Mouse (Mus musculus) embryonic facial prominence, embryonic 15.5 days (tissue): Measurements from ENCODE around the gene Acsf3. TPM values are rescaled to one million over a fixed set of nuclear protein-coding genes. Genes with fewer than 3 reads are reported as not detected.

ENCODE experiments used
- ATAC-seq: fragments of 200-750 bp; cut with Nextera tagmentation; 2 replicates; pipeline ENCODE4 v1.8.0; 2017; ENCODE audit warnings: low read depth, moderate TSS enrichment; ENCODE audit not compliant: insufficient number of reproducible peaks, low FRiP score, low TSS enrichment
- H3K27ac ChIP-seq: fragments of 300-500 bp; sonication (generic); replicated peaks from 2 replicates; pipeline ENCODE4 v1.5.1; 2015; ENCODE audit warnings: mild to moderate bottlenecking, inconsistent platforms
- H3K27me3 ChIP-seq: fragments of 300-500 bp; sonication (generic); 2 replicates; pipeline ENCODE4 v1.6.1; 2015; ENCODE audit warnings: inconsistent platforms
- H3K36me3 ChIP-seq: fragments of 300-500 bp; sonication (generic); 2 replicates; pipeline ENCODE4 v1.6.1; 2015; ENCODE audit warnings: mild to moderate bottlenecking, inconsistent platforms
- H3K4me1 ChIP-seq: fragments of 300-500 bp; sonication (generic); 2 replicates; pipeline ENCODE4 v1.6.1; 2015; ENCODE audit warnings: inconsistent platforms
- H3K4me2 ChIP-seq: fragments of 300-500 bp; sonication (generic); replicated peaks from 2 replicates; pipeline ENCODE4 v1.6.1; 2015; ENCODE audit warnings: mild to moderate bottlenecking, inconsistent platforms
- H3K4me3 ChIP-seq: fragments of 300-500 bp; sonication (generic); replicated peaks from 2 replicates; pipeline ENCODE4 v1.5.1; 2015; ENCODE audit warnings: mild to moderate bottlenecking, inconsistent platforms
- H3K9ac ChIP-seq: fragments of 300-500 bp; sonication (generic); 2 replicates; pipeline ENCODE4 v1.6.1; 2015; ENCODE audit warnings: inconsistent platforms
- H3K9me3 ChIP-seq: fragments of 300-500 bp; sonication (generic); replicated peaks from 2 replicates; pipeline ENCODE4 v1.6.1; 2016; ENCODE audit warnings: inconsistent platforms
- WGBS: fragments of 180-500 bp; shearing (Covaris S2); methylation state at CpG from one replicate; pipeline ENCODE4 v1.1.7; 2015; 5-methylcytosine and 5-hydroxymethylcytosine counted together
- polyA plus RNA-seq: library from polyadenylated mRNA; unstranded; fragments of >200 nt; fragmentation: Nextera tagmentation; extraction: Ambion mirVana; gene quantifications from 2 replicates; pipeline ENCODE4 v1.2.1, GENCODE M21; 2015

Gene Acsf3
- polyA plus RNA-seq, 1 experiment from 2014 or later, result 17.2 TPM

DNA sequence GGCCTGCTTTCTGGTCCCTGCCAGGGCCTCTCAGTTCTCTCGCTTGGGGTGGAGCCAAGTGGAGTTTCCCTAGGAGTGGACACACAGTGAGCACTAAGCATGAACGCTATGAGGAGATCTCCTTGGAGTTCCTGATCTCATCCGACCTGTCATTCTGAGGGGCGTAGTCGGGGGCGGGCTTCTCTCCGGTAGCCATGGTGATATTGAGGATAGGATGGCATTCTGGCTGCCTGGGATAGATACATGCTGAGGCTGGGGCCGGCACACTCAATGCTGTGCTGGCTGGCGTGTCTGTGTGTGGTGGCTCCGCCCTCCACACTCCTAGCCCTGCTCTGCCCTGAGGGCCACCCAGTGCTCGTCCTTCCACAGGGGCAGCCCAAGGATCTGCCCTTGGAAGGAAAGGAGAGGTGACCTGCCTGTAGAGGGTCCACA lies 78.1 kb downstream of the Acsf3 start:
- Histone ChIP-seq H3K4me1 (peaks cover 23% of the 10 kb centered on the region), H3K36me3 (no peaks in the 10 kb centered on the region), H3K4me2 (no peak overlapping the region), H3K9ac (no peak overlapping the region), H3K4me3 (no peak overlapping the region), H3K27me3 (no peaks in the 10 kb centered on the region), H3K9me3 (no peaks in the 10 kb centered on the region), H3K27ac (no peak overlapping the region)
- 19% methylated on average over 11 of the region's 11 CpGs for WGBS
- 0 out of 2 replicates have a peak, but pooled peaks have one; percentile 32 for ATAC-seq

DNA sequence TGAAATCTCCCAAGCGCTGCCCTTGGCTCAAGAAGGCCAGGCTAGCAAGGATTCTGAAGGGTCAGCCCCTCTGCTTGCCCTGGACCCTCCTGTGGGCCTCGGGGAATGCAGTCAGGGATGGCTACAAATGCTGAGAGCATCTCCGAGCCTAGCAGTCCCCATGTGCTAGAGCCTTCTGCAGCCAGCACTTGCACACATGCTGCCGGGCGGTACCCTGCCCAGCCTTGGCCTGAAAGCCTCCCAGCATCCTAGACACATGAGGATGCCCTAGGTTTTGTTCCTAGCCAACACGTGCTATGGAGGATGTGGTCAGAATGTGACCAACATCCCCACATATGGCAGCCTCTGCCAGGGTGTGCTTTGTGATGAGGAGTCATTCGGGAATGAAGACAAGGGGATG lies 79.1 kb downstream of the Acsf3 start:
- Histone ChIP-seq H3K36me3 (no peaks in the 10 kb centered on the region), H3K4me3 (no peak overlapping the region), H3K27ac (no peak overlapping the region), H3K9me3 (no peaks in the 10 kb centered on the region), H3K4me2 (no peak overlapping the region), H3K4me1 (peaks cover 20% of the 10 kb centered on the region), H3K9ac (no peak overlapping the region), H3K27me3 (no peaks in the 10 kb centered on the region)
- 72% methylated on average over 7 of the region's 7 CpGs for WGBS
- ATAC-seq, result no peak

DNA sequence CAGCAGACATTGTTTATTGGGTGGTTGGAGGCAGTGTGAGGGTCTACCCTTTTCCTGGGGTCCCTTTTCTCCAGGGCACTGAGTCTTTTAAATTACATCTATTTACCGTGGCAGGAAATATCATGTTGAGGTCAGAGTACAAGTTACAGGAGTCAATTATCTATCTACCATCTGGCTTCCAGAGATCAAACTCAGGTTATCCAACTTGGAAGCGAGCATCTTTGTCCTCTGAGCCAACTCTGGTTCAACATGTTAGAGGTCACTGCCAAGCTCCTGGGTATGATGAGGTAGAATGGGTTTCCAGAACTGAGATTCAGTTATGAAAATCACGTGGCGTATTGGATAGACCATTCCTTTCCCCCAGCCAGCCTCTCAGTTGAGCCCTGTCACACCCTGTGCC lies 79.8 kb downstream of the Acsf3 start:
- no peaks in the 10 kb centered on the region for H3K9me3 ChIP-seq
- 70% methylated on average over 4 of the region's 4 CpGs for WGBS

DNA sequence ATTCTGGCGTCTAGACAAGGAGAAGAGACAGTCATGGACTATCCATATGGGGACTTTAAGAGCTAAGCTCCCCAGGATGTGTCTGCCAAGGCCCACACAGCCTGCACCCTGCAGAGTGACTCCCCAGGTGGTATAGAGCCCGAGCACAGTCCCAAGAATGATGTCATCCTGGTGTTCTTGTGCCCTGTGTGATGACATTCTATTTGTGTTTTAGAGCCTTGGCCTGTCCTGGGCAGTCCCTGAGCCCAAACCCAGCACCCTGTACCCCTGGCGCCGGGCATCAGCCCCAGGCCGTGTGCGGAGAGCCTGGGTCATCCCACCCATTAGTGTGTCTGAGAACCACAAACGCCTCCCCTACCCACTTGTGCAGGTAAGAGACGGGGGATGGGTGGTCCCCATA lies 81.0 kb downstream of the Acsf3 start:
- Histone ChIP-seq H3K9ac (no peak overlapping the region), H3K4me3 (no peak overlapping the region), H3K27ac (no peak overlapping the region), H3K4me2 (no peak overlapping the region), H3K9me3 (no peaks in the 10 kb centered on the region), H3K27me3 (no peaks in the 10 kb centered on the region), H3K4me1 (peaks cover 19% of the 10 kb centered on the region), H3K36me3 (no peaks in the 10 kb centered on the region)
- WGBS, result 76% methylated on average over 8 of the region's 8 CpGs
- no peak for ATAC-seq

More for the DNA sequence above, 79.8 kb downstream of the Acsf3 start:
- Histone ChIP-seq H3K27ac (no peak overlapping the region), H3K4me1 (peaks cover 20% of the 10 kb centered on the region), H3K27me3 (no peaks in the 10 kb centered on the region), H3K4me2 (no peak overlapping the region), H3K4me3 (no peak overlapping the region), H3K36me3 (no peaks in the 10 kb centered on the region), H3K9ac (no peak overlapping the region)
- no peak for ATAC-seq

DNA sequence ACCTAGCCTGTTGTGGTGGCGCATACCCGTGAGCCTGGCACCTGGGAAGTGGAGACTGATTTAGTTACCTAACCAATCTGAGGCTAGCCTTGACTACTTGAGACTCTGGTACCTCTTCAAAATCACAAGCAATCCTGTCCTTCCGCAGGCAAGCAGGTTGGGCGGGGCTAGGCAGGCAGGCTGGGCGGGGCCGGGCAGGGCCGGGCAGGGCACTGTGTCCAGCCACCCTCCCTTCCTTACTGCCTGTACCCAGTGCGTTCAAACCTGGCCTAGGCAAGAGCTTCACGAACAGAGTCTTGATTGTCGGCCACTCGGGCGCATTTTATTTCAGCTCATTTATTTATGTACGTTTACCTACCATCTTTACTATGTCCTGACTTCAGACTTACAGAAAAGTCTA lies 84.6 kb downstream of the Acsf3 start:
- H3K9me3 ChIP-seq, result no peaks in the 10 kb centered on the region
- no peak for ATAC-seq
- no peak overlapping the region for H3K9ac ChIP-seq
- H3K27ac ChIP-seq, result no peak overlapping the region
- WGBS, result 59% methylated on average over 13 of the region's 13 CpGs
- H3K4me3 ChIP-seq, result no peak overlapping the region
- H3K27me3 ChIP-seq, result no peaks in the 10 kb centered on the region
- no peaks in the 10 kb centered on the region for H3K36me3 ChIP-seq
- no peak overlapping the region for H3K4me2 ChIP-seq
- H3K4me1 ChIP-seq, result 0 out of 2 replicates have a peak, but pooled peaks cover 1% of the 10 kb centered on the region

GRCm38 (mm10) chr8:122864719-122865129 lies 89.4 kb downstream of the Acsf3 start:
- 54% methylated on average over 26 of the region's 26 CpGs for WGBS
- Histone ChIP-seq H3K4me1 (0 out of 2 replicates have a peak, but pooled peaks cover 8% of the 10 kb centered on the region), H3K36me3 (no peaks in the 10 kb centered on the region), H3K9me3 (peaks cover 13% of the 10 kb centered on the region; the same call in 1 of the 2 replicates), H3K27me3 (no peaks in the 10 kb centered on the region), H3K27ac (no peak overlapping the region), H3K9ac (no peak overlapping the region), H3K4me2 (peak overlapping the region; percentile 44), H3K4me3 (peak overlapping the region; percentile 17; the same call in 1 of the 2 replicates)
- ATAC-seq, result no peak

DNA sequence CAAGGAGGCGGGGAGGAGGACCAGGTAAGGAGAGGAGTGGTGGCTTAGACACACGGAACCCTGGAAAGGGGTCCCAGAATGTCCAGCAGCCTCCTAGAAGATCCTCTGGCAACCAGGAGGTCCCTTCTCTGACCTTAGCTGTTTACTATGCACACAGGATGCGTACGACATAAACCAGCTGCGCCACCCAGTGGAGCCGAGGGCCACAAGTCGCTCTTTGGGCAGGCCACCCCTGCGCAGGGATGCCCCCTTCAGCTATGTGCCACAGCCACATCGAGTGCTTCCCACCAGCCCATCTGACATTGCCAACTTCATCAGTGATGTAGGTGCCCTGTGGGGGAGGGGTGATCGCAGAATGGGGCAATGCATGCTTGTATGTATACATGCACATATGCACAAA lies 90.2 kb downstream of the Acsf3 start:
- Histone ChIP-seq H3K9ac (no peak overlapping the region), H3K9me3 (peaks cover 13% of the 10 kb centered on the region; the same call in 1 of the 2 replicates), H3K27me3 (no peaks in the 10 kb centered on the region), H3K36me3 (no peaks in the 10 kb centered on the region), H3K27ac (no peak overlapping the region), H3K4me3 (peak overlapping the region; percentile 17; the same call in 1 of the 2 replicates), H3K4me1 (peaks cover 12% of the 10 kb centered on the region), H3K4me2 (peak overlapping the region; percentile 44)
- WGBS, result 57% methylated on average over 10 of the region's 10 CpGs
- ATAC-seq, result no peak

GRCm38 (mm10) chr8:122866231-122866630 lies 90.9 kb downstream of the Acsf3 start:
- H3K9me3 ChIP-seq, result peaks cover 13% of the 10 kb centered on the region; the same call in 1 of the 2 replicates
- WGBS, result 80% methylated on average over 8 of the region's 8 CpGs
- no peaks in the 10 kb centered on the region for H3K36me3 ChIP-seq
- ATAC-seq, result no peak
- no peak overlapping the region for H3K4me3 ChIP-seq
- H3K27me3 ChIP-seq, result no peaks in the 10 kb centered on the region
- H3K27ac ChIP-seq, result no peak overlapping the region
- H3K4me2 ChIP-seq, result no peak overlapping the region
- no peak overlapping the region for H3K9ac ChIP-seq
- H3K4me1 ChIP-seq, result peaks cover 15% of the 10 kb centered on the region

Other genes starting within 250 kb of the Acsf3 start
- 14.3 and 16.7 TPM in 2 replicates for gene Piezo1, start 224.2 kb upstream of the Acsf3 start, polyA plus RNA-seq
- gene Cdt1, start 207.5 kb upstream of the Acsf3 start, polyA plus RNA-seq, result 32.5 and 36.2 TPM in 2 replicates
- gene Aprt, start 198.6 kb upstream of the Acsf3 start, polyA plus RNA-seq, result 298 and 312 TPM in 2 replicates
- gene Galns, start 164.0 kb upstream of the Acsf3 start, polyA plus RNA-seq, result 11.3 TPM in 2 replicates
- 54.5 and 62.3 TPM in 2 replicates for gene Trappc2l, start 163.8 kb upstream of the Acsf3 start, polyA plus RNA-seq
- 0.63 and 1.2 TPM in 2 replicates for gene Pabpn1l, start 152.7 kb upstream of the Acsf3 start, polyA plus RNA-seq
- 6.2 and 6.4 TPM in 2 replicates for gene Cbfa2t3, start 76.4 kb upstream of the Acsf3 start, polyA plus RNA-seq
- gene Cdh15, start 72.5 kb downstream of the Acsf3 start, polyA plus RNA-seq, result 27.4 and 37.2 TPM in 2 replicates